Mouse (Mus musculus) lung, embryonic 16.5 days (tissue): ENCODE measurements around the gene Cmtm4. TPM values are rescaled to one million over a fixed set of nuclear protein-coding genes. Genes with fewer than 3 reads are reported as not detected.

Experiments used
- ATAC-seq: fragments of 200-750 bp; cut with Nextera tagmentation; 2 replicates; pipeline ENCODE4 v1.8.0; 2017; ENCODE audit warnings: low read depth, mild to moderate bottlenecking, moderate library complexity
- H3K27ac ChIP-seq: fragments of 300-500 bp; sonication (generic); 2 replicates; pipeline ENCODE4 v1.5.1; 2014; ENCODE audit warnings: mild to moderate bottlenecking, control low read depth, low read length
- H3K27me3 ChIP-seq: fragments of 300-500 bp; sonication (generic); 2 replicates; pipeline ENCODE4 v1.6.1; 2014; ENCODE audit warnings: low read depth, low read length, mixed read lengths; ENCODE audit not compliant: control insufficient read depth, insufficient read depth
- H3K36me3 ChIP-seq: fragments of 300-500 bp; sonication (generic); 2 replicates; pipeline ENCODE4 v1.6.1; 2014; ENCODE audit warnings: low read length; ENCODE audit not compliant: control insufficient read depth, insufficient read depth
- H3K4me1 ChIP-seq: fragments of 300-500 bp; sonication (generic); replicated peaks from 2 replicates; pipeline ENCODE4 v1.6.1; 2014; ENCODE audit warnings: low read length, mixed read lengths; ENCODE audit not compliant: control insufficient read depth, insufficient read depth
- H3K4me2 ChIP-seq: fragments of 300-500 bp; sonication (generic); 2 replicates; pipeline ENCODE4 v1.6.1; 2014; ENCODE audit warnings: low read depth, low read length, control low read depth
- H3K4me3 ChIP-seq: fragments of 300-500 bp; sonication (generic); 2 replicates; pipeline ENCODE4 v1.5.1; 2014; ENCODE audit warnings: mild to moderate bottlenecking, low read length, control low read depth
- H3K9ac ChIP-seq: fragments of 300-500 bp; sonication (generic); 2 replicates; pipeline ENCODE4 v1.6.1; 2014; ENCODE audit warnings: low read length, control low read depth
- H3K9me3 ChIP-seq: fragments of 300-500 bp; sonication (generic); 2 replicates; pipeline ENCODE4 v1.6.1; 2016; ENCODE audit warnings: low read length; ENCODE audit not compliant: control insufficient read depth
- WGBS: fragments of 180-500 bp; shearing (Covaris S2); extraction: QIAGEN DNeasy Blood & Tissue Kit; methylation state at CpG from one replicate; pipeline ENCODE4 v1.1.7; 2014; 5-methylcytosine and 5-hydroxymethylcytosine counted together
- polyA plus RNA-seq: library from polyadenylated mRNA; unstranded; fragments of >200 nt; fragmentation: Nextera tagmentation; extraction: Ambion mirVana; gene quantifications from 2 replicates; pipeline ENCODE4 v1.2.1, GENCODE M21; 2015

Gene Cmtm4
- polyA plus RNA-seq, 1 experiment from 2014 or later, result 2.6 TPM

GRCm38 (mm10) chr8:104414204-104414603 lies 18.6 kb upstream of the Cmtm4 start:
- Histone ChIP-seq H3K4me3 (no peak overlapping the region), H3K4me1 (0 out of 2 replicates have a peak, but pooled peaks cover 3% of the 10 kb centered on the region), H3K27ac (no peak overlapping the region), H3K27me3 (no peaks in the 10 kb centered on the region), H3K4me2 (no peak overlapping the region), H3K9ac (no peak overlapping the region), H3K9me3 (no peaks in the 10 kb centered on the region), H3K36me3 (peaks cover 7% of the 10 kb centered on the region)
- no peak for ATAC-seq
- WGBS, result 65% methylated on average over 3 of the region's 3 CpGs

- Histone ChIP-seq H3K27ac (no peak overlapping the region), H3K4me1 (0 out of 2 replicates have a peak, but pooled peaks cover 3% of the 10 kb centered on the region), H3K4me2 (no peak overlapping the region), H3K27me3 (no peaks in the 10 kb centered on the region), H3K36me3 (peaks cover 7% of the 10 kb centered on the region; the same call in 1 of the 2 replicates), H3K9ac (no peak overlapping the region), H3K4me3 (no peak overlapping the region), H3K9me3 (no peaks in the 10 kb centered on the region)
- ATAC-seq, result peak; percentile 44
- 70% methylated on average over 4 of the region's 4 CpGs for WGBS
Measured at GRCm38 (mm10) chr8:104413770-104414169, 18.2 kb upstream of the Cmtm4 start.

GRCm38 (mm10) chr8:104412805-104413532 lies 17.4 kb upstream of the Cmtm4 start:
- Histone ChIP-seq H3K9ac (no peak overlapping the region), H3K4me3 (no peak overlapping the region), H3K27me3 (no peaks in the 10 kb centered on the region), H3K36me3 (0 out of 2 replicates have a peak, but pooled peaks cover 3% of the 10 kb centered on the region), H3K27ac (no peak overlapping the region), H3K4me1 (0 out of 2 replicates have a peak, but pooled peaks cover 3% of the 10 kb centered on the region), H3K9me3 (no peaks in the 10 kb centered on the region), H3K4me2 (no peak overlapping the region)
- WGBS, result 41% methylated on average over 7 of the region's 7 CpGs
- peak; percentile 51; the same call in 1 of the 2 replicates for ATAC-seq

- no peaks in the 10 kb centered on the region for H3K9me3 ChIP-seq
- no peaks in the 10 kb centered on the region for H3K27me3 ChIP-seq
- H3K4me1 ChIP-seq, result 0 out of 2 replicates have a peak, but pooled peaks cover 3% of the 10 kb centered on the region
- 75% methylated on average over 3 of the region's 3 CpGs for WGBS
- no peak overlapping the region for H3K4me3 ChIP-seq
- H3K36me3 ChIP-seq, result no peaks in the 10 kb centered on the region
- no peak overlapping the region for H3K4me2 ChIP-seq
- no peak overlapping the region for H3K27ac ChIP-seq
- ATAC-seq, result no peak
- H3K9ac ChIP-seq, result no peak overlapping the region
Measured at GRCm38 (mm10) chr8:104411972-104412371, 16.4 kb upstream of the Cmtm4 start.

GRCm38 (mm10) chr8:104411468-104411867 lies 15.9 kb upstream of the Cmtm4 start:
- H3K27ac ChIP-seq, result no peak overlapping the region
- H3K36me3 ChIP-seq, result no peaks in the 10 kb centered on the region
- no peak overlapping the region for H3K4me2 ChIP-seq
- no peaks in the 10 kb centered on the region for H3K27me3 ChIP-seq
- 88% methylated on average over 3 of the region's 3 CpGs for WGBS
- no peaks in the 10 kb centered on the region for H3K9me3 ChIP-seq
- 0 out of 2 replicates have a peak, but pooled peaks cover 3% of the 10 kb centered on the region for H3K4me1 ChIP-seq
- no peak for ATAC-seq
- H3K9ac ChIP-seq, result no peak overlapping the region
- no peak overlapping the region for H3K4me3 ChIP-seq

- no peak overlapping the region for H3K9ac ChIP-seq
- H3K9me3 ChIP-seq, result no peaks in the 10 kb centered on the region
- H3K36me3 ChIP-seq, result no peaks in the 10 kb centered on the region
- H3K27me3 ChIP-seq, result no peaks in the 10 kb centered on the region
- H3K27ac ChIP-seq, result no peak overlapping the region
- 69% methylated on average over 7 of the region's 7 CpGs for WGBS
- no peak overlapping the region for H3K4me2 ChIP-seq
- no peak overlapping the region for H3K4me3 ChIP-seq
- peaks cover 5% of the 10 kb centered on the region for H3K4me1 ChIP-seq
- no peak for ATAC-seq
Measured at GRCm38 (mm10) chr8:104410628-104411273, 15.1 kb upstream of the Cmtm4 start.

GRCm38 (mm10) chr8:104408328-104409110 lies 12.9 kb upstream of the Cmtm4 start:
- Histone ChIP-seq H3K4me1 (peaks cover 11% of the 10 kb centered on the region), H3K4me2 (no peak overlapping the region), H3K36me3 (no peaks in the 10 kb centered on the region), H3K4me3 (no peak overlapping the region), H3K27me3 (no peaks in the 10 kb centered on the region), H3K27ac (no peak overlapping the region), H3K9me3 (no peaks in the 10 kb centered on the region), H3K9ac (no peak overlapping the region)
- ATAC-seq, result no peak
- WGBS, result 76% methylated on average over 7 of the region's 7 CpGs

- Histone ChIP-seq H3K36me3 (no peaks in the 10 kb centered on the region), H3K9me3 (no peaks in the 10 kb centered on the region), H3K27me3 (no peaks in the 10 kb centered on the region), H3K9ac (no peak overlapping the region), H3K4me3 (no peak overlapping the region), H3K27ac (peak overlapping the region; percentile 49), H3K4me2 (no peak overlapping the region), H3K4me1 (peaks cover 8% of the 10 kb centered on the region)
- 49% methylated on average over 6 of the region's 6 CpGs for WGBS
- ATAC-seq, result peak; percentile 78
Measured at GRCm38 (mm10) chr8:104406340-104407128, 10.9 kb upstream of the Cmtm4 start.
